Mouse (Mus musculus): ENCODE results near the gene Pip4k2a. TPM values are rescaled to one million over a fixed set of nuclear protein-coding genes. Genes with fewer than 3 reads are reported as not detected.

Pip4k2a gene
- total and polyA plus RNA-seq, 3 experiments = 5.8 to 40.3 (median 32.3) TPM

DNA sequence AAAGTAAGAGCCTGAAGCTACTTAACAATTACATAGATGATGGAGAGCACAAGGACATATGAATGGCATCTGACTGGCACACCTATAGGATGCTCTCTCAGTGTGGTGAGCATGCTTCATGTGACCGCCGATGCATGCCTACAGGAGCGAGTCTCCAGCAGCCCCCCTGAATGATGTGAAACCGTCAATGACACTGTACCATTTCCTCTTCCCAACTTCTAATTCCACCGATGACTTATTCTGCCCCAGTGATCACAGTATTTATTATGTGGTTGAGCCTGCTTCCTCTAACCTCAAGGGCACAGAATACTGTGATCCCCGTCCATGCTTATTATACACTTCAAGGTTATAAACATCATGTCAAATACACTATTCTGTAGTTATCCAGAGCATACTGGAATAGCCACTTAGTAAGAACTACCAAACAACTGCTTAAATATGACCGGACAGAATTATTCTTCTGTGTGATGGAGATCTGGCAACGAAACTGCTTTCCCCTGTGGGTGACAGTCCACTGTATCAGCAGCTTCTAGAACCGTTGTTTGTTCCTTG lies 74.8 kb downstream of the Pip4k2a start:
- no peak for DNase-seq

DNA sequence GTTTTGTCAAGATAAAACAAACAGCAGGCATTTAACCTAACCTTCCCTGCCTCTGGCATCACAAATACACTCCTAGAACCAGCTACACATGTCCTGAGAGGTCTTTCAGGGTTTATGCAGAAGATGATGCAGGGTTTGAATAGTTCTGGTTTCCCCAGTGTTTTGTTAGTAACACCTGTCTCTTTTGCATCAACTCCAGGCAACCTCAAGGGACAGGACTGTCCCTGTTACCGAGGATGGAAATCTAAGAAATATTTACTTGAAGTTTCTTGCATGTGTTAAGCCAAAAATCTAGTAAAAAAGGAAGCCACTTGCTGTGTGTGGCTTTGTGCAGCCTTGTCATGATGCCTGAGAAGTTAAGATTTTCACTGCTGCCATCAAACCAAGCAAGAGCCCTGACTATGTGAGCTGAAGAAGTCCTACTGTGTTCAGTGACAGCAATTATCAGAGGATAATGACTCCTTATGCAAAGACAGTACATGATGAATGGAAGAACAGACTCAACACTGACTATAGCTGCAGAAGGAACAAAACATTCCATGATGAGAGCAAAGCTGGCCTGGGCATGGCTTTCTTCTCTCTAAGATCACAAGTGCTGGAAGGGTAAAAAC lies 76.3 kb downstream of the Pip4k2a start:
- no peak for DNase-seq

GRCm38 (mm10) chr2:18920461-18920877 lies 77.5 kb downstream of the Pip4k2a start:
- no peak for DNase-seq

GRCm38 (mm10) chr2:18919797-18920354 lies 78.0 kb downstream of the Pip4k2a start:
- no peak for DNase-seq

DNA sequence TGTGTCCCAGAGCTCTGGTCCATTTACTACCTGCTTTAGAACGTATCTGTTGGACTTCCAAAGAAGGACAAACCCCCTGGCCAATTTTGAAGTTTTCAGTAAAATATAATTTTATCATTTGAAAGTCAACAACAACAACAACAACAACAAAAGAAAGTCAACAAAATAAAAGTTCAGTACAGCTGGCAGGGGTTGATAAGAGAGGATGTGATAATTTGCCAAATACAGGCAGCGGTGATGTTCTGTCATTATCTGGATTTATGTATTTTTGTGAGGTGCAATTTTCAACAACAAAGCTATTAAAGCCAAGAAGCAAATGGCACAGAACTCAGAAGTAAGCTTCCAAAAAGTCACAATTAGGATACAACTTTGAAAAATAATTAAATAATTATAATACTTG lies 80.1 kb downstream of the Pip4k2a start:
- DNase-seq = no peak

- DNase-seq = peak; percentile 38
Measured at GRCm38 (mm10) chr2:18917380-18917750, 80.6 kb downstream of the Pip4k2a start.

GRCm38 (mm10) chr2:18916615-18917379 lies 81.1 kb downstream of the Pip4k2a start:
- DNase-seq = no peak

DNA sequence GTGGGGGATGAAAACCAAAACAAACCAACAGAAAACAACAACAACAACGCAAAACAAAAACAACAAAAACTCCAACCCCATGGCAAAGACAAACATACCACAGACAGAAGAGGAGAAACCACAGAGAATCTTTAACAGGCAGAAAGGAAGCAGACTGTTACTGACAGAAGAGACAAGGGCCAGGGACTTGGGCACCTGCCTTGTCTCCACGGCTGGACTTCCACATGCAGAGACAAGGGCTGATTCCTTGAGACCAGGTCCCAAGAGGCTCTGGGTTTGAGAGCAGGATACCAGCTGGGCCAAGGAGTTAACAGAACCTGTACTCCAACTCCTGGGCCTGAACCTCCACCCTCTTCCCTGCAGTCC lies 81.9 kb downstream of the Pip4k2a start:
- no peak for DNase-seq

DNA sequence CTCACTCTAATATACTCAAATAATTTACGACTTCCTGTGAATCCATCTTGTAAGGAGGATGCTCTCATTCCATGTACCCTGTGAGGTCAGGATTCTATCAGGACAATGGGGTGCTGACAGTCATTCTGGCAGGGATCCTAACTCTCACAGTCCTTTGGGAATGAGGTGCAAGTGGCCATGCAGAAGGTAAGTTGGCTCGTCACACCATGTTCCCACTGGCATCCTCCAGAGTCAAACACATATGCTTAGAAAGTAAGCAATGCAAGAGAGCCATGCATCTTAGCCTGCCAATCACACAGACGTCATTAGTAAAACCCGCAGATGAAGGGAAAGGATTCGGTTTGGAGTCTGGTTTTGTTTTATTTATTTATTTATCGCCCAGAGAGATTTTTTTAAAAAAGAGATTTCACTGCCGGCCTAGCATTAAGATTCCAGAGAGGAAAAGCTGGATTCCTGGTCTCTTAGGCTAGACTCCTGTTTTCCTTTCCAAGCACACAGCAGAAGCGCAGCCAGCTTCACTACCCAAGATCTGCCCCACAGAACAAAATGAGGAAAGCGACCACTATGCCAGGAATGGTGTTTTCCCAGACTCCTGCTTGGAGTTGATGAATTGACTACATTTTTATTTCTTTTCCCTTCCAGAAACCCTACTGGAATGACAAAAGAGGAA lies 82.4 kb downstream of the Pip4k2a start:
- no peak for DNase-seq

DNA sequence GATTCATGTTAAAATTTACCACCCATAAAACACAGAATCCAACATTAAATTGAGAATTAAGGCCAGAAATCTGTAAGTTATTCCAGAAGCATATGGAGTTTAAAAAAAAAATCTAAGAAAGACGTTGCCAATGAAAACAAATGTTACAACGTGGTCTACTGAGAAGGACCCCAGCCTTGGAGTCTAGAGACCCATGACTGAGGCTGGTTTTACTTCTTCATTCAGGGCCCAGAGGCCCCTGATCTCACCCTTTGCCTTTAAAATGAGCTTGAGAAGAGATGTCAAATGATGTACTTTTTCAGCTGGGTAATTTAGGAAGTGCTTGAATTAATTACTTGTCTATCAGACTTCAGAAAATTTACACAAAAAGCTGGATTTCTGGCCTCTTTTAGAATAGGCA lies 83.2 kb downstream of the Pip4k2a start:
- DNase-seq = no peak

DNA sequence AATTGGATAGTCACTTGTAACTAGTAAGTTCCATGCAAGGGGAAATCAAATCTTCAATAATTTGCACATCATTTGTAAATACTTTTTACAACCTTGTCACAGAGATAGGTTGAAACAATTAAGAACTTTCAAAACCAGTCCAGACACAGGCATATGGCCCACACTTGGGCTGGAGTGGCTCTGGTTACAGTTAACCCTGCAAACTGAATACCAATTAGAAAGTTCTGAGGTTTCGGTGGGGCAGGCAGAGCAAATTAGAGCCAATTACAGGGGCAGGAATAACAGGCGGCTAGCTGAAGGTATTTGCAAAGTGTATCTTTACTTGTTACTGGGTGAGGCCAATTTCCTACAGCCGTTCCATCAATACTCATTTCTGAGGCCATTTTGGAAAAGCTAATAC lies 84.3 kb downstream of the Pip4k2a start:
- no peak for DNase-seq

- no peak for DNase-seq
Measured at GRCm38 (mm10) chr2:18911251-18911934, 86.5 kb downstream of the Pip4k2a start.

DNA sequence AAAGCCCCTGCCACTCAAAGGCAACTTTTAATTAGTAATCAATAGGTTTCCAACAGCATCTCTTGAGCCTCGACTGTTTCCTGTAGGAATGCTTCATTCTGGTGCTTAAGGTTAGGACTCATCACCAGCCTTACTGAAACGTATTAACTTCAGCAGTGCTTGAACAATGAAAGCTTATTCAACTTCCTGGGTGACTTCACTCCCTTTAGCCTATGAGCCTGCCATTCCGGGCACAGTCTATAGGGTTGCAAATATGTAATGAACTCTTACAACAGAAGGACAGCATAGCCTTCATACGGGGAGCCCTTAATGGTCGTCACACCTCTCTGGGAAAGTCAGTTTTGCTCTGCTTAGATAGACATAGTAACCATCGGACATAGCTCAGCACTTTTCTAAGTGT lies 87.7 kb downstream of the Pip4k2a start:
- no peak for DNase-seq

DNA sequence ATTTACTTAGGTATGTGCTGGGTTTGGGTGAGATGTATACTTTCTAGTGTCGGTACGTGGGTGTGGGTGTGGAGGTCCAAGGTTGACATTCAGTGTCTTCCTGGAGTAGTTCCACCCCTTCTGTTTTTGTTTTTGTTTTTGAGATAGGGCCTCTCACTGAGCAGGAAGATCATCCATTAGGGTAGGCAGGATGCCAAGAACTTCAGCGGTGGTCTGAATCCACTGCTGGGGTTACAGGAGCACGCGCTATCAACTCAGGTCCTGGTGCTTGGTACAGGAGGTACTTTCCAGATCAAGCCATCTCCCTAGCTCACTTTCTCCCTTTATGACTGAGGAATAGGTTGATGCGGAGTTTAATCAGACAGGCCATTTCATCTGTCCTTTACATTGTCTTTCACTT lies 88.2 kb downstream of the Pip4k2a start:
- no peak for DNase-seq

GRCm38 (mm10) chr2:18907269-18907668 lies 90.7 kb downstream of the Pip4k2a start:
- no peak for DNase-seq

DNA sequence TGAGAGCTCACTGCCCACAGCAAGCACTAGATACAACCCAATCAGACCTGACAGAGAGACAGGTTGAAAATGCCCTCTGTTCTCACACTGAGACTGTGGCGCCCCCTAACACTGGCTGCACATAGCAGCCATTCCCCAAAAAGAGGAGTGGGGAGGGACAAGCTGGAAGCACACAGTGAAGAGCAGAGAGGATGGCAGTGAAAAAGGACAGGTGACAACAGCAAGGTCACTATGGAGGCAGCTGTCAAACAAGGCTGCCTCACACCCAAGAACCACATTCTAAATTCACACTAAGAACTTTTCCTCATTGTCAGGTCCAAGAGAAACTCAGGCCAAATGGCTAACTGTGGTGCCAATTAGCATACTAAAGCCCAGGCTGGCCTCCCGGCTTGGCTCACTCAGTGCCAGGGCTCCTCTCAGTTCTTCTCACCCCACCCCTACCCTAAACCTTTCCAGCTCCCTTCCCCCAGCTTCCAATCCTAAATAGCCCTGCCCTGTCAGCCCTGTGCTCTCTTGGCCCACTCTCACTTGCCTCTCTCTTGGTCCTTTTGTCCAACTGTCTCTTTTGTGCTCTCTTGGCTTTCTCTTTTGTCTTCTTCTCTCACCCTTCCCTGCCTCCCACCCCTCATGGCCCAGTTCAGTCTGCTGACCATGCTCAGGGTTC lies 91.4 kb downstream of the Pip4k2a start:
- DNase-seq = no peak

DNA sequence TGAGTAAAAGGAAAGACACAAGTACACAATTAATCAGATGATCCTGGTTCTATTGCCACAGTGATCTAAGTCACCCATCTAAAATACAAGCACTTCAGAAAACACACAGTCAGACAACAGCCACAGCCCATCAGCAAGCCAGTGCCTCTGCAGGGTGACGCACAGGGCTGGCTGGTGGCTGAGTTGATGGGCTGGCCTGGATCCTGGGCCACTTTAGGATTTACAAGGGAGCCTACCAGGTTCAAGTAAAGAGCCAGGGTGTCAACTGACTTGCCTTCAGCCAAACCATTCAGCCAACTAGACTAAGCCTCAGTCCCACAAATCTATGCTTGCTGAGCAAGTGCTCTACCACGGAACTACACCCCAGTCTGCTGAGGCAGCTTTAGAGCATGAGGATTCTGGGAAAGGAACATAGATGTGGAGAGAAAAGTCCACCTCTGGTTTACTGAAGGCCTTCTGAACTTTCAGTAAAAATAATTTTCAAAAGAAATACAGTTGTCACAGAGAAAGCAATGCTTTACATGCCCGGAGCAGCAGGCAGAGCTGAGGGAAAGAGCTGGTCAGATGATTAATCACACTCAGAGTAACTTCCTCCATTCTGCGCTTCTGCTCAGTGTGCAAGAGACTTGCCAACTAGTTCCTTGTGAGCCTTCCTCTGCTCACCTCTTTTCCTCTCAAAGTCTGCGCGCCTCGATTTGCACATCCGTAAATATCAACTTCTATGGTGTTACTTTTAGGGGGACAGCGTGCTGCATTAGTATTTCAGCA lies 94.4 kb downstream of the Pip4k2a start:
- no peak for DNase-seq

DNA sequence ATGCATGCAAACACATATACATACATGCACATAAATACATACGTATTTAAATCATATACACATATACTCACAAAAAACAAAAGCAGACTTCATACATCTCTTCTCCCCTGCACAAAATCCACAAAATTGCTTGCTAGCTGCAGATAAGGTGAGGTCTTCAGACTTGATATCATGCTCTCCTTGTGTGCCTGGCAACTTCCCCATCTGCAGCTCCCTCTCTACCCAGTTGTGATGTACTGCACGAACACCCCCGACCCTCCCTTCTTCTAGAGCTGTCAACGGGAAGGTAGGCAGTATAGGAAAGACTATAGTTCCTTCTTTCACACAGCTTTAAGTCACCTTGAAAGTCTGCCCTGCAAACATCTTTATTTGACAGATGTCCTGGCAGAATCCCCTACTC lies 96.8 kb downstream of the Pip4k2a start:
- no peak for DNase-seq

GRCm38 (mm10) chr2:18900635-18901034 lies 97.3 kb downstream of the Pip4k2a start:
- DNase-seq = no peak

GRCm38 (mm10) chr2:18897742-18898256 lies 100.1 kb downstream of the Pip4k2a start:
- no peak for DNase-seq

DNA sequence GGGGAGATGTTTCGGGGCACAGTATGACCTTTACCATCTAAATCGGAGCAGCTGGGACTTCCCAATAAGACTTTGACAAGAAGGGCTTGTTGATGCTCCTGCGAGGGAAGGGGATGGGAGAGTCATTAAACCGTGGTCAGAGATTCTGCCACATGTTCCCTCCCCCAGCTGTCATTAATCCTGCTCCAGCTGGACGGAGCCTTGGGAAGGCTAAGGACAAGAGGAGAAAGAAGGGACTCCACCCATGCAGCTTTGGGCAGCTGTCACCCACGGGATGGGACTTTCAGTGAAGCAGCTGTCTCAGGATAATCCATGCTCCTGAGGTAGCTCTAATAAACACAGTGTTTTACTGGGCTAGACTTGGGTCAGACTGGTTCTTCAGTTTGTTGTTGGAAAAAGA lies 101.9 kb downstream of the Pip4k2a start:
- no peak for DNase-seq
